20 mouse cellular contexts compared by ENCODE assay signal in the genomic region with DNA sequence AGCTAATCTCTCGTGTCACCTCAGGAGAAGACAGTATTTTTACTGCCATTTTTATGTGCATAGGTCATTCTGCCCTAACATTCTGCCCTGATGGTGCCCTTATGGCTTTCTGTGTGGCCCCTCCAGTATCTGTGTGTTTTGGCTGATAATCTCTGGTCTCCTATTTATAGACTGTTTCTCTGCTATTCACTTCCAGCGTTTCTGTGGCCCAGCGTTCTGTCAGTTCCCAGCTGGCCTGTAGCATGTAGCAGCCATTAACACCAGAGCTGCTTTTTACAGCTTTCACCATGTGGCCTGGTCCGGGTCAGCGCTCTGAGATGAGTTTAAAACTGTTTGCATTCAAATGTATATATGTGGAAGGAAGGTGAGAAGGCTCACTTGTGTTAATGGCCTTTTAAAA. TPM values are rescaled to one million over a fixed set of nuclear protein-coding genes. Genes with fewer than 3 reads are reported as not detected.
DNase-seq lines count a peak whose midpoint lies in the region; ATAC-seq and TF ChIP-seq lines count a peak whose summit lies in the region.
"Had no signal": no experiment of that assay in that cellular context is flagged by ENCODE, and none has a peak within 500 bp of the region (broad histone marks: within the 10 kb centered on the region; RNA-seq: fewer than 3 reads in every experiment).

No protein-coding gene starts in this region.

- H3K27ac ChIP-seq in lung, postnatal 0 days (ENCODE audit: low read length), result no peak overlapping the region
- H3K27ac ChIP-seq in kidney, embryonic 14.5 days (ENCODE audit: low read depth, low read length), result no peak overlapping the region
- H3K27ac ChIP-seq: hindbrain, embryonic 10.5 days; limb, embryonic 15.5 days; midbrain, embryonic 10.5 days had no signal

- ATAC-seq in lung, postnatal 0 days, result peak; percentile 35; the same call in 1 of the 2 replicates
- ATAC-seq in kidney, embryonic 14.5 days (ENCODE audit: low FRiP score, low TSS enrichment), result peak; percentile 60; the same call in 1 of the 2 replicates
- ATAC-seq: activated CD4-positive, CD25-positive, alpha-beta regulatory T cell, adult 4 months; inflammation-experienced regulatory T-cells, adult 6 months had no signal

- no peak for TF ChIP-seq CTCF in lung, postnatal 0 days (IDR thresholded peaks at IDR 0.05)
- no peak for TF ChIP-seq CTCF in lung, adult 2 months (IDR thresholded peaks at IDR 0.05; ENCODE audit: insufficient read depth, low read length)

- no peak overlapping the region for H3K9ac ChIP-seq in lung, postnatal 0 days (replicated peaks; ENCODE audit: low read depth)
- H3K9ac ChIP-seq in kidney, embryonic 14.5 days (ENCODE audit: low read depth, low read length), result no peak overlapping the region
- H3K9ac ChIP-seq: limb, embryonic 15.5 days; neural tube, embryonic 13.5 days had no signal

- TF ChIP-seq EP300 in lung, postnatal 0 days (IDR thresholded peaks at IDR 0.05), result no peak

- no peaks in the 10 kb centered on the region for H3K27me3 ChIP-seq in lung, postnatal 0 days (replicated peaks; ENCODE audit: insufficient read depth, low read length)
- H3K27me3 ChIP-seq in kidney, embryonic 14.5 days (ENCODE audit: control insufficient read depth, insufficient read depth, low read length), result no peaks in the 10 kb centered on the region
- H3K27me3 ChIP-seq: limb, embryonic 15.5 days; neural tube, embryonic 13.5 days had no signal

- no peak overlapping the region for H3K4me2 ChIP-seq in lung, postnatal 0 days (replicated peaks; ENCODE audit: low read depth, low read length)
- no peak overlapping the region for H3K4me2 ChIP-seq in kidney, embryonic 14.5 days (replicated peaks; ENCODE audit: low read depth, low read length)
- H3K4me2 ChIP-seq: limb, embryonic 15.5 days; neural tube, embryonic 13.5 days had no signal

- H3K36me3 ChIP-seq in lung, postnatal 0 days (ENCODE audit: insufficient read depth, low read length), result no peaks in the 10 kb centered on the region
- no peaks in the 10 kb centered on the region for H3K36me3 ChIP-seq in kidney, embryonic 14.5 days (ENCODE audit: control insufficient read depth, insufficient read depth, low read length)
- H3K36me3 ChIP-seq: hindbrain, embryonic 10.5 days; limb, embryonic 15.5 days; midbrain, embryonic 10.5 days; neural tube, embryonic 13.5 days had no signal

- 29% methylated on average over 5 of the region's 5 CpGs for WGBS in lung, postnatal 0 days
- WGBS in lung, adult 2 months, result 45% methylated on average over 5 of the region's 5 CpGs
- 25% methylated on average over 5 of the region's 5 CpGs for WGBS in kidney, embryonic 14.5 days

- no peaks in the 10 kb centered on the region for H3K4me1 ChIP-seq in lung, postnatal 0 days (ENCODE audit: insufficient read depth, low read depth, low read length)
- no peaks in the 10 kb centered on the region for H3K4me1 ChIP-seq in lung, adult 2 months (ENCODE audit: control insufficient read depth, insufficient read depth, low read length)
- no peaks in the 10 kb centered on the region for H3K4me1 ChIP-seq in kidney, embryonic 14.5 days (ENCODE audit: control insufficient read depth, insufficient read depth, low read length)
- H3K4me1 ChIP-seq: midbrain, embryonic 10.5 days had no signal

- H3K9me3 ChIP-seq in lung, postnatal 0 days (ENCODE audit: low read length), result no peaks in the 10 kb centered on the region
- H3K9me3 ChIP-seq in kidney, embryonic 14.5 days (ENCODE audit: control insufficient read depth, low read length), result no peaks in the 10 kb centered on the region
- H3K9me3 ChIP-seq: hindbrain, embryonic 10.5 days; limb, embryonic 15.5 days; midbrain, embryonic 10.5 days; neural tube, embryonic 13.5 days had no signal

- peak; percentile 90 for DNase-seq in heart, adult 11 months
- no peak for DNase-seq in heart, postnatal 36 days
- peak; percentile 46 for DNase-seq in lung, postnatal 0 days (ENCODE audit: low spot score)
- no peak for DNase-seq in lung, adult 2 months
- DNase-seq in yolk sac, embryonic 10.5 days (ENCODE audit: low spot score), result peak; percentile 23
- DNase-seq in cerebellum, adult 11-12 months, result no peak
- no peak for DNase-seq in urinary bladder, adult 2 months (ENCODE audit: low spot score)
- DNase-seq: adrenal gland, postnatal 36 days; cerebellum, postnatal 36 days; gastrocnemius, postnatal 14 days; lung, postnatal 36 days; right cerebral cortex, postnatal 4 days had no signal

- intact Hi-C loops in heart, postnatal 36 days (cut with DNase I), result no loop called here

- H3K4me3 ChIP-seq in lung, postnatal 0 days (ENCODE audit: low read depth, low read length), result no peak overlapping the region
- H3K4me3 ChIP-seq in lung, adult 2 months (replicated peaks; ENCODE audit: extremely low read depth, low read depth, low read length), result no peak overlapping the region
- H3K4me3 ChIP-seq in kidney, embryonic 14.5 days (ENCODE audit: low read length), result no peak overlapping the region
- H3K4me3 ChIP-seq: hindbrain, embryonic 10.5 days; limb, embryonic 15.5 days; midbrain, embryonic 10.5 days; neural tube, embryonic 13.5 days had no signal

- no peak for TF ChIP-seq POLR2A in lung, adult 2 months (IDR thresholded peaks at IDR 0.05; ENCODE audit: borderline replicate concordance, extremely low read depth, low read depth, low read length)

RNA-seq across cellular contexts. Expression of a gene that starts 49.4 kb away (rescaled TPM):
- under 1 TPM; 0.41 to 0.42 TPM for total RNA-seq in heart, postnatal 36 days (2021)
- 0.49 and 0.55 TPM in 2 replicates for polyA plus RNA-seq in lung, postnatal 0 days (2015; fragmentation: Nextera tagmentation; extraction: Ambion mirVana)
- 1.4 and 1.9 TPM in 2 replicates for polyA plus RNA-seq in lung, adult 2 months (2012; rRNA removed)
- polyA plus RNA-seq in kidney, embryonic 14.5 days (2014; fragmentation: Nextera tagmentation; extraction: Ambion mirVana), result 0.43 and 0.45 TPM in 2 replicates
- polyA plus RNA-seq in urinary bladder, adult 2 months (2012; rRNA removed), result 2.7 and 3.4 TPM in 2 replicates
- total RNA-seq: monocyte, adult 5-6 weeks had no signal
- polyA plus RNA-seq: activated CD4-positive, CD25-positive, alpha-beta regulatory T cell, adult 4 months; inflammation-experienced regulatory T-cells, adult 6 months had no signal

Comparison
In these comparisons a context has a peak if more than half of its experiments do, and no peak if none do; other contexts are left out.
1. DNase-seq: peak in heart, adult 11 months (single experiment), lung, postnatal 0 days (single experiment) and yolk sac, embryonic 10.5 days (single experiment); none in heart, postnatal 36 days (0 of 2), lung, adult 2 months (single experiment), cerebellum, adult 11-12 months (single experiment) and urinary bladder, adult 2 months (single experiment).